Mouse (Mus musculus) intestine, embryonic 15.5 days (tissue): ENCODE results near the gene Hormad1. TPM values are rescaled to one million over a fixed set of nuclear protein-coding genes. Genes with fewer than 3 reads are reported as not detected.
"Not testable (repeated sequence)": the region's sequence is repeated elsewhere in the genome, so short reads cannot be mapped to it uniquely, and the experiment has no call there.

Experiments
- ATAC-seq: fragments of 200-750 bp; cut with Nextera tagmentation; 2 replicates; pipeline ENCODE4 v1.8.0; 2017; ENCODE audit warnings: moderate TSS enrichment, moderate library complexity
- H3K27ac ChIP-seq: fragments of 300-500 bp; sonication (generic); 2 replicates; pipeline ENCODE4 v1.5.1; 2015; ENCODE audit warnings: mild to moderate bottlenecking, inconsistent platforms
- H3K27me3 ChIP-seq: fragments of 300-500 bp; sonication (generic); replicated peaks from 2 replicates; pipeline ENCODE4 v1.6.1; 2015; ENCODE audit warnings: inconsistent platforms
- H3K36me3 ChIP-seq: fragments of 300-500 bp; sonication (generic); 2 replicates; pipeline ENCODE4 v1.6.1; 2015; ENCODE audit warnings: inconsistent platforms
- H3K4me1 ChIP-seq: fragments of 300-500 bp; sonication (generic); replicated peaks from 2 replicates; pipeline ENCODE4 v1.6.1; 2015; ENCODE audit warnings: inconsistent platforms
- H3K4me2 ChIP-seq: fragments of 300-500 bp; sonication (generic); replicated peaks from 2 replicates; pipeline ENCODE4 v1.6.1; 2015; ENCODE audit warnings: mild to moderate bottlenecking, inconsistent platforms
- H3K4me3 ChIP-seq: fragments of 300-500 bp; sonication (generic); replicated peaks from 2 replicates; pipeline ENCODE4 v1.5.1; 2015; ENCODE audit warnings: inconsistent platforms
- H3K9ac ChIP-seq: fragments of 300-500 bp; sonication (generic); 2 replicates; pipeline ENCODE4 v1.6.1; 2015; ENCODE audit warnings: inconsistent platforms
- H3K9me3 ChIP-seq: fragments of 300-500 bp; sonication (generic); 2 replicates; pipeline ENCODE4 v1.6.1; 2016; ENCODE audit warnings: inconsistent platforms
- WGBS: fragments of 180-500 bp; shearing (Covaris S2); methylation state at CpG from one replicate; pipeline ENCODE4 v1.1.7; 2015; 5-methylcytosine and 5-hydroxymethylcytosine counted together
- polyA plus RNA-seq: library from polyadenylated mRNA; unstranded; fragments of >200 nt; fragmentation: Nextera tagmentation; extraction: Ambion mirVana; gene quantifications from 2 replicates; pipeline ENCODE4 v1.2.1, GENCODE M21; 2015

Gene Hormad1
- polyA plus RNA-seq, 1 experiment from 2014 or later = not detected

DNA sequence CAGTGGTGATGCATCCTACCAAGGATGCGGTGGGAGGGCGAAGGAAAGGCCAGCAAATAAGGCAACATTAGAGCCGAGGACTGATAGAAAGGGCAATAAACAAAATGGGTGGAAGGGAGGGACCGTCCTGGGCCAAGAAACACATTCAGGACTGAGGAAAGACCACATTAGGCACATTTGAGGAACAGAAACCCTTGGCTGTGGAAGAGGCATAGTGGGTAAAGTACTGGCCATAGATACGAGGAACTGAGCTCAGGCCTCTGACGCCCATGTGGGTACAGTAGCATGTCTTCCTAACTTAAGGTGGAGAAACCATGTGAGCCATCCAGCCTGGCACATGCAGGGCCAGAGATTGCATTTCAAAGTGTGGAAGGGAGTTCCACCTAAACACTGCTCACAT lies 29.7 kb upstream of the Hormad1 start:
- Histone ChIP-seq H3K9ac (no peak overlapping the region), H3K36me3 (no peaks in the 10 kb centered on the region), H3K27me3 (no peaks in the 10 kb centered on the region), H3K4me1 (no peaks in the 10 kb centered on the region), H3K4me3 (no peak overlapping the region), H3K4me2 (no peak overlapping the region), H3K27ac (no peak overlapping the region), H3K9me3 (no peaks in the 10 kb centered on the region)
- WGBS = 82% methylated on average over 6 of the region's 6 CpGs
- no peak for ATAC-seq

DNA sequence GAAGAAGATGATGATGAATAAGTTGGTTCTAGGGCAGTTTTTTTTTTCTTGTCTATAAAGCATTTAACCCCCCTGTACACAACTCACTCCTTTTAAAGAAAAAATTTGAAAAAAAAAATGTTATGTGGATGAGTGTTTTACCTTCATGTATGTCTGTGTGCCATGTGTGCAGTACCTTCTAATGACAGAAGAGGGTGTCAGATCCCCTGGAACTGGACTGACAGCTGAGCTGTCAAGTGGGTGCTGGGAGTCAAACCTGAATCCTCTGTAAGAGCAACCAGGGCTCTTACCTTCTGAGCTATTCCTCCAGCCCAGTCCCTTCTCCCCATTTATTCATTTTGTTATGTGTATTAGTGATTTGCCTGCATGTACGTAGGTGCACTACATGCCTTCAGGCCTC lies 28.5 kb upstream of the Hormad1 start:
- no peak overlapping the region for H3K27ac ChIP-seq
- 91% methylated on average over 1 of the region's 1 CpGs for WGBS
- no peaks in the 10 kb centered on the region for H3K36me3 ChIP-seq
- H3K9ac ChIP-seq = no peak overlapping the region
- H3K4me3 ChIP-seq = no peak overlapping the region
- H3K27me3 ChIP-seq = no peaks in the 10 kb centered on the region
- ATAC-seq = no peak
- H3K4me1 ChIP-seq = no peaks in the 10 kb centered on the region
- no peak overlapping the region for H3K4me2 ChIP-seq
- H3K9me3 ChIP-seq = no peaks in the 10 kb centered on the region

DNA sequence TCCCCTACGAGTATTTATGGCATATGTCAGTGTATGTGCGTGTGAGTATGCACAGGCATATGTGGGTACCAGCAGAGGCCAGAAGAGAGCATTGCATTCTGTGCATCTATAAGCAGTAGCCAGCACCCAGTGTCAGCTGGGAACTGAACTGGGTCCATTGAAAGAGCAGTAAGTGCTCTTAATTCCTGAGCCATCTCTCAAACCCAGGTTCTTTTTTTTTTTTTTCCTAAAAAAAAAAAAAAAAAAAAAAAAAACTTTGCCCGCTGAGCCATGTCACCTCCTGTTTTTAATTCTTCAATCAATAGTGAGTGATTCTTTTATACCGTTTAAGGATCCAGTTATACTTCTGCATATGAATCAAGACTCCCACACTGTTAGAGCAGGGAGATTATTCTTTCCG lies 26.1 kb upstream of the Hormad1 start:
- H3K4me3 ChIP-seq = no peak overlapping the region
- WGBS = 90% methylated on average over 5 of the region's 5 CpGs
- H3K9me3 ChIP-seq = no peaks in the 10 kb centered on the region
- no peak for ATAC-seq
- no peak overlapping the region for H3K4me2 ChIP-seq
- no peaks in the 10 kb centered on the region for H3K27me3 ChIP-seq
- no peaks in the 10 kb centered on the region for H3K4me1 ChIP-seq
- no peak overlapping the region for H3K27ac ChIP-seq
- no peaks in the 10 kb centered on the region for H3K36me3 ChIP-seq
- H3K9ac ChIP-seq = no peak overlapping the region

DNA sequence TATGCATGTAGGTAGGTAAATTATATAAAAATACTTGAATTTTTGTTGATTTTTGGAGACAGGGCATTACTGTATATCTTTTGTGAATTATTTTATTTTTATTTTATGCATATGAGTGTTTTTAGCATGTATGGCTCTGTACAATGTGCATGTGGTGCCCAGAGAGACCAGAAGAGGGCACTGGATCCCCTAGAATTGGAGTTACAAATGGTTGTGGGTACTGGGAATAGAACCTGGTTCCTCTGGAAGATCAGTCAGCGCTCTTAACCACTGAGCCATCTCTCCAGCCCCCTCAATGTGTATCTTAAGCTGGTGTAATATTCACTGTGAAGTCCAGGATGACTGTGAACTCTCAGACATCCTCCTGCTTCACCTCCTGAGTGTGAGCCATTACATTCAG lies 24.6 kb upstream of the Hormad1 start:
- 78% methylated on average over 1 of the region's 1 CpGs for WGBS
- ATAC-seq = no peak
- Histone ChIP-seq H3K36me3 (no peaks in the 10 kb centered on the region), H3K4me1 (no peaks in the 10 kb centered on the region), H3K4me3 (no peak overlapping the region), H3K4me2 (no peak overlapping the region), H3K9me3 (no peaks in the 10 kb centered on the region), H3K9ac (no peak overlapping the region), H3K27me3 (no peaks in the 10 kb centered on the region), H3K27ac (no peak overlapping the region)

DNA sequence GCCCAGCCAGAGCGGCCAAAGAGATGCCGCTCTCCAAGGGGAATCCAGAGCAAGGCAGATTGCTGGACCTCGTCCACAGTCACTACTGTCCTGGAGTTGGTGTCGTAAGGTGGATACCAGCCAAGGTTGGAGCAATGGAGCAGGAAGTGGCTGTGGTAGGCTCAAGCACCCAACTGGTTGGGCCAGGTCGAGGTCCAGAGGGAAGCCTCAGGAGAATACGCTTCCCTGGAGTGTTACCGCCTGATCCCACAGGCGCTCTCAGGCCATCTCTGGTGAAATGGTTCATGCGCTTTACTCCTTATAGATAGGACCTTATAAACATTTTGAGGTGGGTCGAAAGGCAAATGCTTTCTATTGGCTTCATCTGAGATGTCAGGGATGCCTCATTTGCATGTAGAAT lies 20.5 kb upstream of the Hormad1 start:
- Histone ChIP-seq H3K9me3 (no peaks in the 10 kb centered on the region), H3K4me1 (no peaks in the 10 kb centered on the region), H3K27me3 (no peaks in the 10 kb centered on the region), H3K27ac (no peak overlapping the region), H3K36me3 (no peaks in the 10 kb centered on the region), H3K4me3 (no peak overlapping the region), H3K4me2 (no peak overlapping the region), H3K9ac (no peak overlapping the region)
- ATAC-seq = no peak
- 87% methylated on average over 10 of the region's 10 CpGs for WGBS

DNA sequence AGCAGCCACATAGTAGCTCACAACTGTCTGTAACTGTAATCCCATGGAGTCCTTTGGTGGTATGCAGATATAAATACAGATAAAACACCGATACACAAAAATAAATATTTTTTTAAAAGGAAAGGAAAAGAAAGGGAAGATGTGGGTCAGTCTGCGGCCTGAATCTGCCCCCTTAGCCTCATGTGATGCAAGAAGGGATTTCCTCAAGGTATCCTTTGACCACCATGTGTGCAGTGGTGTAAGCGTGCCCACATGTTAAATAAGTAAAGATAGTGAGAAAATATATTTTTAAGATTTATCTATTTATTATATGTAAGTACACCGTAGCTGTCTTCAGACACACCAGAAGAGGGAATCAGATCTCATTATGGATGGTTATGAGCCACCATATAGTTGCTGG lies 19.6 kb upstream of the Hormad1 start:
- 90% methylated on average over 4 of the region's 4 CpGs for WGBS
- no peak overlapping the region for H3K9ac ChIP-seq
- H3K27me3 ChIP-seq = no peaks in the 10 kb centered on the region
- H3K36me3 ChIP-seq = no peaks in the 10 kb centered on the region
- H3K27ac ChIP-seq = no peak overlapping the region
- no peaks in the 10 kb centered on the region for H3K9me3 ChIP-seq
- ATAC-seq = no peak
- H3K4me1 ChIP-seq = no peaks in the 10 kb centered on the region
- no peak overlapping the region for H3K4me3 ChIP-seq
- no peak overlapping the region for H3K4me2 ChIP-seq

DNA sequence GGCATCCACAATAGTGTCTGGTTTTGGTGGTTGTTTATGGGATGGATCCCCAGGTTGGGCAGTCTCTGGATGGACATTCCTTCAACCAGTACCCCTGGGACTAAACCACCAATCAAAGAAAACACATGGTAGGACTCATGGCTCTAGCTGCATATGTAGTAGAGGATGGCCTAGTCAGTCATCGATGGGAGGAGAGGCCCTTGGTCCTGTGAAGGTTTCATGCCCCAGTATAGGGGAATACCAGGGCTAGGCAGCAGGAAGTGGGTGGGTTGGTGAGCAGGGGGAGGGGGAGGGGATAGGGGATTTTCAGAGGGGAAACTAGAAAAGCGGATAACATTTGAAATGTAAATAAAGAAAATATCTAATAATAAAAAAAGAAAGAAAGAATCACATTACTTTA lies 18.3 kb upstream of the Hormad1 start:
- not testable (repeated sequence) for ATAC-seq, H3K27ac ChIP-seq, H3K36me3 ChIP-seq, H3K4me3 ChIP-seq, H3K9me3 ChIP-seq, H3K4me1 ChIP-seq, H3K27me3 ChIP-seq, H3K9ac ChIP-seq, H3K4me2 ChIP-seq
- 74% methylated on average over 2 of the region's 2 CpGs for WGBS

DNA sequence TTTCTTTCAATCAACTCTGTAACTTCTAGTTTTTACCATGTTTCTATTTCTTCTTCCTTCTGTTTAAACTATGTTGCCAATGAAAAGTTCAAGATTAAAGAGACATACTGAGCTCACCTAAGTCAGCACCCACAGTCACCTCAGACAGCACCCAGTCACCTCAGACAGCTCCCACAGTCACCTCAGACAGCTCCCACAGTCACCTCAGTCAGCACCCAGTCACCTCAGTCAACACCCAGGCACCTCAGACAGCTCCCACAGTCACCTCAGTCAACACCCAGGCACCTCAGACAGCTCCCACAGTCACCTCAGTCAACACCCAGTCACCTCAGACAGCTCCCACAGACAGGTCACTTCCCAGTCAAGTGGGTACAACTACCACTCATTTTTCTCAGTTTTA lies 17.3 kb upstream of the Hormad1 start:
- Histone ChIP-seq H3K4me1 (no peaks in the 10 kb centered on the region), H3K27me3 (no peaks in the 10 kb centered on the region), H3K4me3 (no peak overlapping the region), H3K9ac (no peak overlapping the region), H3K4me2 (no peak overlapping the region), H3K36me3 (no peaks in the 10 kb centered on the region), H3K27ac (no peak overlapping the region), H3K9me3 (no peaks in the 10 kb centered on the region)
- ATAC-seq = no peak

DNA sequence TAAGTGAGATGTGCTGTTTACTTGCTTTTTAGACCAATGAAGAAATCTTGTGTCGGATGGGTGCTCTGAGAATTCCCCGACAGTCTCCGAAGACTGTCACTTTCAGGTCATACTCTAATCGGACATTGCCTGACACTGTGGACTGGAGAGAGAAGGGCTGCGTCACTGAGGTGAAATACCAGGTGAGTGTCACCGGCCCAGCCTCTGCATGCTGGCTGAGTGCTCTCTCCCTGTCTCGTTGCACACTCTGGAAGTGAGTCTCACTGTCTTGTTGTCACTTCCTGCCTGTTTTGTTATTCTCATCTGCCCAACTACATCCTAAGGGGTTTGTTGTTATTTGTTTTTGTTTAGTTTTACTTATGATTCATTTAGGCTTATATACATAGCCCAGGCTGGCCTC lies 16.5 kb upstream of the Hormad1 start:
- WGBS = 73% methylated on average over 7 of the region's 7 CpGs
- H3K27me3 ChIP-seq = no peaks in the 10 kb centered on the region
- no peak overlapping the region for H3K9ac ChIP-seq
- H3K4me3 ChIP-seq = no peak overlapping the region
- H3K4me1 ChIP-seq = no peaks in the 10 kb centered on the region
- H3K36me3 ChIP-seq = no peaks in the 10 kb centered on the region
- H3K27ac ChIP-seq = no peak overlapping the region
- H3K4me2 ChIP-seq = no peak overlapping the region
- no peaks in the 10 kb centered on the region for H3K9me3 ChIP-seq
- no peak for ATAC-seq

DNA sequence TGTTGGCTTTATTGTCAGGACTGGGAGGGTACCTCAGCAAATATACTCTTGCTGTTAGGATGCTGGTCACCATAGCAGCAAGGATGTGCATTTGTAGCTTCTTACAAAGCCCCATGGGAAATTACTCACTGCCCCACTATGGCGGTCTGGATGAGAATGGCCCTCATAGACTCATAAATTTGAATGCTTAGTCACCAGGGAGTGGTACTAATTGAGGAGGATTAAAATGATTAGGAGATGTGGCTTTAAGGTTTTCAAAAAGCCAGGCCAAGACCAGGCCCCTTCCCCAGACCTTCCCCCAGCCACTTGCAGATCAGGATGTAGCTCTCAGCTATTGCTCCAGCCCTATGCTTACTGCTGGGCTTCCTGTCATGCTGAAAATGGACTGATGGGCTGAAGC lies 9.3 kb upstream of the Hormad1 start:
- Histone ChIP-seq H3K4me1 (no peaks in the 10 kb centered on the region), H3K4me3 (no peak overlapping the region), H3K4me2 (no peak overlapping the region), H3K9ac (no peak overlapping the region), H3K36me3 (no peaks in the 10 kb centered on the region), H3K27me3 (no peaks in the 10 kb centered on the region), H3K9me3 (no peaks in the 10 kb centered on the region), H3K27ac (no peak overlapping the region)
- 76% methylated on average over 1 of the region's 1 CpGs for WGBS
- ATAC-seq = no peak

DNA sequence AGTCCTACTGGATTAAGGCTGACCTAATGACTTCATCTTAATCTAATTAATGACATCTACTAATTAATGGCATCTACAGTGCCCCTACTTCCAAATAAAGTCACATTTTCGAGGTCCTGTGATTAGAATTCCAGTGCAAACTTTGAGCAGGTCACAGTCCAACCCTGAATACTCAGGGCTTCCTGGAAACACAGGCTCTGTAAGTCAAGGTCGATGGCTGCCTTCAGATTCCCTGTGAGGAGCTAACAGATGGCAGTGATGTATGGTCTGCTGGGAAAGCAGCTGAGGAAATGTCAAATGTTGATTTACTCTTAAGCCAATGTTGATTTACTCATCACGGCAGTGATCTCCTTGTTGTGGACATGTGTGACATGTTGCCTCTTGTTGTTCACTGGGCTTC lies 5.5 kb upstream of the Hormad1 start:
- H3K27me3 ChIP-seq = no peaks in the 10 kb centered on the region
- no peak overlapping the region for H3K4me3 ChIP-seq
- ATAC-seq = peak; percentile 72
- H3K36me3 ChIP-seq = no peaks in the 10 kb centered on the region
- no peaks in the 10 kb centered on the region for H3K9me3 ChIP-seq
- no peak overlapping the region for H3K4me2 ChIP-seq
- 37% methylated on average over 3 of the region's 3 CpGs for WGBS
- no peak overlapping the region for H3K9ac ChIP-seq
- H3K4me1 ChIP-seq = no peaks in the 10 kb centered on the region
- H3K27ac ChIP-seq = no peak overlapping the region

DNA sequence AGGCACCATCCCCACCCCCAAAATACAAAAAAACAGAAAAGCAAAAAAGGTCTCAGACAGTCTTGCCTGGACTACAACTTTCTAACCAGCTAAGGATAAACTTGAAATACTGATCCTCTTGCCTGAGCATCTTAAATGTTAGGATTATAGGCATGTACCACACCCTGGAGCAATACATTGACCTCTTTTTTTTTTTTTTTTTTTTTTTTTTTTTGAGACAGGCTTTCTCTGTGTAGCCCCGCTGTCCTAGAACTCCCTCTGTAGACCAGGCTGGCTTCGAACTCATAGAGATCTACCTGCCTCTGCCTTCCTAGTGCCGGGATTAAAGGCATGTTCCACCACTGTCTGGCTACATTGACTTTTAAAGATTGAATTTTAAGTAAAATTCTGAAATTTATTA lies 1.3 kb downstream of the Hormad1 start:
- no peak overlapping the region for H3K27ac ChIP-seq
- no peaks in the 10 kb centered on the region for H3K36me3 ChIP-seq
- no peaks in the 10 kb centered on the region for H3K4me1 ChIP-seq
- no peaks in the 10 kb centered on the region for H3K27me3 ChIP-seq
- H3K4me2 ChIP-seq = no peak overlapping the region
- WGBS = 93% methylated on average over 3 of the region's 3 CpGs
- no peak overlapping the region for H3K4me3 ChIP-seq
- no peaks in the 10 kb centered on the region for H3K9me3 ChIP-seq
- no peak overlapping the region for H3K9ac ChIP-seq
- no peak for ATAC-seq

DNA sequence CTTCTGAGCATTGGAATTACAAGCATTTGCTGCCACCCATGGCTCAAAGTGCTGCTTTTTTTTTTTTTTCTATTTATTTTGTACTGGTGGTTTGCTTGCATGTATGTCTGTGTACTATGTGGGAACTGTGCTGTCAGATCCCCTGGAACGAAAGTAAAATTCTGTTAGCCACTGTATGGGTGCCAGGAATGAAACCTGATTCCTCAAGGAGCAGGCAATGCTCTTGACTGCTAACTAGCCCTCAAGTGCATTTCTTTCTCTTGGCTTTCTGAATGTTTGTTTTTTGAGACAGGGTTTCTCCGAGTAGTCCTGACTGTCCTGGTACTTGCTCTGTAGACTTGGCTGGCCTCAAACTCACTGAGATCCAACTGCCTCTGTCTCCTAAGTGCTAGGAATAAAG lies 2.3 kb downstream of the Hormad1 start:
- Histone ChIP-seq H3K4me3 (no peak overlapping the region), H3K9me3 (no peaks in the 10 kb centered on the region), H3K9ac (no peak overlapping the region), H3K4me2 (no peak overlapping the region), H3K4me1 (no peaks in the 10 kb centered on the region), H3K27me3 (no peaks in the 10 kb centered on the region), H3K36me3 (no peaks in the 10 kb centered on the region), H3K27ac (no peak overlapping the region)
- no peak for ATAC-seq
- 66% methylated on average over 2 of the region's 2 CpGs for WGBS

DNA sequence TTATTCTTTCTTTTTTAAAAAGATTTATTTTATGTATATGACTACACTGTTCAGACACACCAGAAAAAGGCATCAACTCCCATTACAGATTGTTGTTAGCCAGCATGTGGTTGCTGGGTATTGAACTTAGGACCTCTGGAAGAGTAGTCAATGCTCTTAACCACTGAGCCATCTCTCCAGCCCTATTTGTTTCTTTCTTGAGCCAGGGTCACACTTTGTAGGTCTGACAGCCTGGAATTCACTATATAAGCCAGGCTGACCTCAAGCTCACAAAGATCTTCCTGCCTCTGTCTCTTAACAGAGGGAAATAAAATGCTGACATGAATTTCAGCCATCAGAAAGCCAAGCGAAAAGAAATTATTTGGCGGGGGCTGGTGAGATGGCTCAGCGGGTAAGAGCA lies 10.1 kb downstream of the Hormad1 start:
- H3K9me3 ChIP-seq = no peaks in the 10 kb centered on the region
- 86% methylated on average over 3 of the region's 3 CpGs for WGBS
- H3K4me1 ChIP-seq = no peaks in the 10 kb centered on the region
- H3K4me2 ChIP-seq = no peak overlapping the region
- H3K27ac ChIP-seq = no peak overlapping the region
- H3K27me3 ChIP-seq = no peaks in the 10 kb centered on the region
- no peak overlapping the region for H3K9ac ChIP-seq
- H3K4me3 ChIP-seq = no peak overlapping the region
- no peaks in the 10 kb centered on the region for H3K36me3 ChIP-seq
- ATAC-seq = no peak
